Mouse (Mus musculus): Measurements from ENCODE around the gene Lama4.

GRCm38 (mm10) chr10:38916027-38916617, 49.2 kb upstream of the Lama4 start:
- TF ChIP-seq CTCF (IDR thresholded peaks at IDR 0.05; ENCODE audit: extremely low read depth, insufficient read depth, low read length) (no peak), POLR2A (IDR thresholded peaks at IDR 0.05; ENCODE audit: extremely low read depth, insufficient read depth, low read length) (no peak)
